Mouse (Mus musculus) embryonic fibroblast, embryonic 13.5 days (primary cell): Measurements from ENCODE around the gene Gpr22.

ENCODE experiments used
- CTCF ChIP-seq: IDR thresholded peaks from 2 replicates; pipeline ENCODE4 v1.5.1; 2011; ENCODE audit warnings: mild to moderate bottlenecking, control low read depth, low read length, moderate library complexity, borderline replicate concordance; ENCODE audit not compliant: insufficient read depth
- POLR2A ChIP-seq: IDR thresholded peaks from 2 replicates; pipeline ENCODE4 v1.6.1; 2011; ENCODE audit warnings: low read depth, mild to moderate bottlenecking, control low read depth, low read length, moderate library complexity

DNA sequence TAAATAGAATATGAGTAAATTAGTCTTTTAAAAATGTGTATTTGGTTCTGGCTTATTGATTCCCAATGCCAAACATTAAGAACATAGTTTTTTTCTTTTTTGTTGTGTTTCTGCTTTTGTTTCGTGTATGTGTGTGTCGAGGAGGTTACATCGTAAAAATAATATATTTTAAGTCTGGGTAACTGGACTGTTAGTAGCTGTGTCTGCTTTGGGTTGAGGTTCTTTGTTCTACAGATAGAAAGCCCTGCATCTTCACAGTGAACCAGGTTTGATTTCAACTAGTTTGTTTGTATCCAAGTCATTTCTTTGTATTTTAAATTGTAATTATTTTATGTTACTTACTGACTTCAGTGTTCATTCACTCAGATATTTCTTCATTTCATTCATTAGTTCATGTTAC is 323 bp upstream of the Gpr22 start:
- TF ChIP-seq CTCF (no peak), POLR2A (no peak)
